Mouse (Mus musculus) stomach, embryonic 16.5 days (tissue): ENCODE measurements around the gene Gm17949. TPM values are rescaled to one million over a fixed set of nuclear protein-coding genes. Genes with fewer than 3 reads are reported as not detected.
A peak's percentile ranks its signal among the peaks of the same experiment; 100 is the strongest.

Experiments
- ATAC-seq: fragments of 200-750 bp; cut with Nextera tagmentation; 2 replicates; pipeline ENCODE4 v1.8.0; 2017; ENCODE audit warnings: moderate number of reproducible peaks, moderate TSS enrichment; ENCODE audit not compliant: insufficient read depth, low FRiP score
- H3K27ac ChIP-seq: fragments of 300-500 bp; sonication (generic); 2 replicates; pipeline ENCODE4 v1.5.1; 2014; ENCODE audit warnings: low read length
- H3K27me3 ChIP-seq: fragments of 300-500 bp; sonication (generic); 2 replicates; pipeline ENCODE4 v1.6.1; 2014; ENCODE audit warnings: low read length, control low read depth, mixed read lengths; ENCODE audit not compliant: control insufficient read depth, insufficient read depth
- H3K36me3 ChIP-seq: fragments of 300-500 bp; sonication (generic); 2 replicates; pipeline ENCODE4 v1.6.1; 2014; ENCODE audit warnings: low read length; ENCODE audit not compliant: control insufficient read depth, insufficient read depth
- H3K4me1 ChIP-seq: fragments of 300-500 bp; sonication (generic); 2 replicates; pipeline ENCODE4 v1.6.1; 2014; ENCODE audit warnings: low read length, control low read depth, mixed read lengths; ENCODE audit not compliant: control insufficient read depth, insufficient read depth
- H3K4me2 ChIP-seq: fragments of 300-500 bp; sonication (generic); 2 replicates; pipeline ENCODE4 v1.6.1; 2014; ENCODE audit warnings: low read depth, low read length, mixed read lengths
- H3K4me3 ChIP-seq: fragments of 300-500 bp; sonication (generic); replicated peaks from 2 replicates; pipeline ENCODE4 v1.5.1; 2014; ENCODE audit warnings: mild to moderate bottlenecking, low read length
- H3K9ac ChIP-seq: fragments of 300-500 bp; sonication (generic); 2 replicates; pipeline ENCODE4 v1.6.1; 2014; ENCODE audit warnings: low read length
- H3K9me3 ChIP-seq: fragments of 300-500 bp; sonication (generic); replicated peaks from 2 replicates; pipeline ENCODE4 v1.6.1; 2016; ENCODE audit warnings: low read length, control low read depth; ENCODE audit not compliant: control insufficient read depth
- WGBS: fragments of 180-500 bp; shearing (Covaris S2); extraction: QIAGEN DNeasy Blood & Tissue Kit; methylation state at CpG from one replicate; pipeline ENCODE4 v1.1.7; 2014; 5-methylcytosine and 5-hydroxymethylcytosine counted together
- polyA plus RNA-seq: library from polyadenylated mRNA; unstranded; fragments of >200 nt; fragmentation: Nextera tagmentation; extraction: Ambion mirVana; gene quantifications from 2 replicates; pipeline ENCODE4 v1.2.1, GENCODE M21; 2015

Gene Gm17949
- 0.67 and 0.90 TPM in 2 replicates for polyA plus RNA-seq

- Histone ChIP-seq H3K27me3 (no peaks in the 10 kb centered on the region), H3K4me3 (peak within 1 kb of the TSS; percentile 82), H3K4me1 (peaks cover 19% of the 10 kb centered on the region; the same call in 1 of the 2 replicates), H3K36me3 (peaks cover 4% of the 10 kb centered on the region; the same call in 1 of the 2 replicates), H3K27ac (peak within 1 kb of the TSS; percentile 95), H3K9me3 (no peaks in the 10 kb centered on the region), H3K9ac (peak within 1 kb of the TSS; percentile 87), H3K4me2 (peak within 1 kb of the TSS; percentile 91)
- ATAC-seq = peak; percentile 93
- under 1% methylated on average over 51 of the region's 51 CpGs for WGBS
Observed at GRCm38 (mm10) chr17:57011236-57012141, at the start of gene Gm17949, which contains the start of gene Gtf2f1. Gene Gm17949, plus strand, starts transcription at chr17:57011469. Gene Gtf2f1, minus strand, starts transcription at chr17:57011288.

- 89% methylated on average over 4 of the region's 4 CpGs for WGBS
- no peak for ATAC-seq
- H3K9ac ChIP-seq = no peak overlapping the region
Observed at GRCm38 (mm10) chr17:56961880-56962279, 49.4 kb upstream of the Gm17949 start.

GRCm38 (mm10) chr17:56962642-56963405, 48.4 kb upstream of the Gm17949 start:
- Histone ChIP-seq H3K4me2 (no peak overlapping the region), H3K9me3 (no peaks in the 10 kb centered on the region), H3K4me3 (no peak overlapping the region), H3K9ac (no peak overlapping the region), H3K27me3 (no peaks in the 10 kb centered on the region), H3K36me3 (no peaks in the 10 kb centered on the region), H3K4me1 (no peaks in the 10 kb centered on the region), H3K27ac (no peak overlapping the region)
- WGBS = 67% methylated on average over 5 of the region's 5 CpGs
- no peak for ATAC-seq

More at GRCm38 (mm10) chr17:56961880-56962279, 49.4 kb upstream of the Gm17949 start:
- Histone ChIP-seq H3K36me3 (no peaks in the 10 kb centered on the region), H3K4me2 (no peak overlapping the region), H3K9me3 (no peaks in the 10 kb centered on the region), H3K27me3 (no peaks in the 10 kb centered on the region), H3K27ac (no peak overlapping the region), H3K4me1 (no peaks in the 10 kb centered on the region), H3K4me3 (no peak overlapping the region)

GRCm38 (mm10) chr17:56963646-56964045, 47.6 kb upstream of the Gm17949 start:
- Histone ChIP-seq H3K9me3 (no peaks in the 10 kb centered on the region), H3K27ac (no peak overlapping the region), H3K4me2 (no peak overlapping the region), H3K9ac (no peak overlapping the region), H3K36me3 (no peaks in the 10 kb centered on the region), H3K4me1 (no peaks in the 10 kb centered on the region), H3K27me3 (no peaks in the 10 kb centered on the region), H3K4me3 (no peak overlapping the region)
- WGBS = 72% methylated on average over 6 of the region's 6 CpGs
- no peak for ATAC-seq

GRCm38 (mm10) chr17:56969321-56969720, 41.9 kb upstream of the Gm17949 start:
- Histone ChIP-seq H3K27ac (no peak overlapping the region), H3K4me2 (no peak overlapping the region), H3K9me3 (no peaks in the 10 kb centered on the region), H3K4me1 (no peaks in the 10 kb centered on the region), H3K9ac (no peak overlapping the region), H3K36me3 (no peaks in the 10 kb centered on the region), H3K27me3 (no peaks in the 10 kb centered on the region), H3K4me3 (no peak overlapping the region)
- 52% methylated on average over 3 of the region's 3 CpGs for WGBS
- ATAC-seq = no peak

- H3K4me3 ChIP-seq = no peak overlapping the region
- no peak overlapping the region for H3K4me2 ChIP-seq
- no peak overlapping the region for H3K27ac ChIP-seq
- H3K9ac ChIP-seq = no peak overlapping the region
- H3K9me3 ChIP-seq = no peaks in the 10 kb centered on the region
- no peaks in the 10 kb centered on the region for H3K4me1 ChIP-seq
- H3K27me3 ChIP-seq = no peaks in the 10 kb centered on the region
- no peak for ATAC-seq
- H3K36me3 ChIP-seq = no peaks in the 10 kb centered on the region
- WGBS = 65% methylated on average over 5 of the region's 5 CpGs
Observed at GRCm38 (mm10) chr17:56970081-56970480, 41.2 kb upstream of the Gm17949 start.

GRCm38 (mm10) chr17:56973956-56974707, 37.1 kb upstream of the Gm17949 start:
- Histone ChIP-seq H3K4me3 (no peak overlapping the region), H3K9ac (no peak overlapping the region), H3K9me3 (no peaks in the 10 kb centered on the region), H3K4me1 (no peaks in the 10 kb centered on the region), H3K27me3 (no peaks in the 10 kb centered on the region), H3K4me2 (no peak overlapping the region), H3K36me3 (no peaks in the 10 kb centered on the region), H3K27ac (no peak overlapping the region)
- ATAC-seq = no peak
- 59% methylated on average over 13 of the region's 14 CpGs for whole genome bisulfite sequencing

GRCm38 (mm10) chr17:56974708-56975240, 36.5 kb upstream of the Gm17949 start:
- H3K36me3 ChIP-seq = no peaks in the 10 kb centered on the region
- H3K9me3 ChIP-seq = no peaks in the 10 kb centered on the region
- no peak for ATAC-seq
- H3K27me3 ChIP-seq = no peaks in the 10 kb centered on the region
- WGBS = 63% methylated on average over 5 of the region's 5 CpGs
- no peak overlapping the region for H3K27ac ChIP-seq
- H3K4me3 ChIP-seq = no peak overlapping the region
- no peak overlapping the region for H3K4me2 ChIP-seq
- no peak overlapping the region for H3K9ac ChIP-seq
- H3K4me1 ChIP-seq = no peaks in the 10 kb centered on the region
